Mouse (Mus musculus): Measurements from ENCODE around the gene Wipf3.

DNA sequence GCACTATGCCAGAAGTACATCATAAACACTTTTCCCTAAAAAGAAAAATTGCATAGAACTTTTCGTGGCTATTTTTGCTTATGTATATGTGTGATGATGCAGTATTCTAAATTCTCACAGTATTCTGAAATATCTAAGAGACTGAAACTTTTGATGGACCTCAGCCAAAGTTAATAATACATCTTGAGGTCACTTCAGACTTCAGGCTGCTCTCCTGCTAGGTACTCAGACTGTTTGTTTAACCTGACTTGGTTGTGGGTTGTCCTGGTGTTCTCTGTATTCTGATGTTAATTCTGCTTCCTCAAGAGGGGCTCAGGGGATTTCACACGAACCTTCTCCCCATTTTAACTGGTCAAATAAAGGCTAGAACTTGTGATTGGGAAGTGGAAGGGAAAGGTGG lies 24.5 kb upstream of the Wipf3 start:
- TF ChIP-seq POLR2A (IDR thresholded peaks at IDR 0.05; ENCODE audit: borderline replicate concordance, extremely low read depth, insufficient read depth, insufficient read length, poor library complexity, severe bottlenecking) (no peak), CTCF (IDR thresholded peaks at IDR 0.05; ENCODE audit: borderline replicate concordance, extremely low read depth, insufficient read depth, insufficient read length) (no peak)

All from brain, embryonic 14.5 days (tissue).